Mouse (Mus musculus): ENCODE measurements around the gene Zbp1. TPM values are rescaled to one million over a fixed set of nuclear protein-coding genes. Genes with fewer than 3 reads are reported as not detected.

The Zbp1 gene
- total RNA-seq, 2 experiments from 2014 or later, result 0.12 TPM; not detected in 1

GRCm38 (mm10) chr2:173185282-173185681 lies 33.4 kb downstream of the Zbp1 start:
- DNase-seq (ENCODE audit: extremely low spot score in 1 of 2, low spot score in 2 of 2), result no peak

GRCm38 (mm10) chr2:173184475-173185080 lies 34.1 kb downstream of the Zbp1 start:
- DNase-seq (ENCODE audit: extremely low spot score in 1 of 2, low spot score in 2 of 2), result no peak
- intact Hi-C loops (cut with DNase I), result loop anchor here (1.0 to 10.0 kb wide), 3 partner anchors 77 to 1720 kb away; partner anchors contain the start of gene Gnas

More at GRCm38 (mm10) chr2:173185282-173185681, 33.4 kb downstream of the Zbp1 start:
- intact Hi-C loops (cut with DNase I), result loop anchor here (10.0 kb wide), 2 partner anchors 1100 to 1720 kb away; partner anchors contain the start of gene Gnas

GRCm38 (mm10) chr2:173183836-173184460 lies 34.8 kb downstream of the Zbp1 start:
- peak in 1 of 2 experiments; percentile 63 for DNase-seq (ENCODE audit: extremely low spot score in 1 of 2, low spot score in 2 of 2)
- intact Hi-C loops (cut with DNase I), result loop anchor here (1.0 to 10.0 kb wide), 3 partner anchors 77 to 1721 kb away; partner anchors contain the start of gene Gnas

- intact Hi-C loops (cut with DNase I), result loop anchor here (10.0 kb wide), 2 partner anchors 1101 to 1721 kb away; partner anchors contain the start of gene Gnas
- DNase-seq (ENCODE audit: extremely low spot score in 1 of 2, low spot score in 2 of 2), result no peak
Observed at GRCm38 (mm10) chr2:173183311-173183710, 35.4 kb downstream of the Zbp1 start.

- intact Hi-C loops (cut with DNase I), result loop anchor here (10.0 kb wide), 2 partner anchors 1102 to 1722 kb away; partner anchors contain the start of gene Gnas
- DNase-seq (ENCODE audit: extremely low spot score in 1 of 2, low spot score in 2 of 2), result no peak
Observed at GRCm38 (mm10) chr2:173182796-173183195, 35.9 kb downstream of the Zbp1 start.

- intact Hi-C loops (cut with DNase I), result loop anchor here (10.0 kb wide), 2 partner anchors 1103 to 1723 kb away; partner anchors contain the start of gene Gnas
- no peak for DNase-seq (ENCODE audit: extremely low spot score in 1 of 2, low spot score in 2 of 2)
Observed at GRCm38 (mm10) chr2:173181901-173182300, 36.8 kb downstream of the Zbp1 start.

- intact Hi-C loops (cut with DNase I), result loop anchor here (10.0 kb wide), 2 partner anchors 1103 to 1723 kb away; partner anchors contain the start of gene Gnas
- peak in 1 of 2 experiments; percentile 14 for DNase-seq (ENCODE audit: extremely low spot score in 1 of 2, low spot score in 2 of 2)
Observed at GRCm38 (mm10) chr2:173181486-173181885, 37.2 kb downstream of the Zbp1 start.

- DNase-seq (ENCODE audit: extremely low spot score in 1 of 2, low spot score in 2 of 2), result no peak
- intact Hi-C loops (cut with DNase I), result loop anchor here (10.0 kb wide), 2 partner anchors 1104 to 1724 kb away; partner anchors contain the start of gene Gnas
Observed at GRCm38 (mm10) chr2:173180721-173181388, 37.9 kb downstream of the Zbp1 start.

GRCm38 (mm10) chr2:173180026-173180425 lies 38.7 kb downstream of the Zbp1 start:
- DNase-seq (ENCODE audit: extremely low spot score in 1 of 2, low spot score in 2 of 2), result no peak
- intact Hi-C loops (cut with DNase I), result loop anchor here (10.0 kb wide), 2 partner anchors 1105 to 1725 kb away; partner anchors contain the start of gene Gnas

- DNase-seq (ENCODE audit: extremely low spot score in 1 of 2, low spot score in 2 of 2), result no peak
- intact Hi-C loops (cut with DNase I), result no loop called here
Observed at GRCm38 (mm10) chr2:173179046-173179445, 39.7 kb downstream of the Zbp1 start.

GRCm38 (mm10) chr2:173177951-173178350 lies 40.8 kb downstream of the Zbp1 start:
- intact Hi-C loops (cut with DNase I), result no loop called here
- DNase-seq (ENCODE audit: extremely low spot score in 1 of 2, low spot score in 2 of 2), result no peak

GRCm38 (mm10) chr2:173177481-173177880 lies 41.2 kb downstream of the Zbp1 start:
- DNase-seq (ENCODE audit: extremely low spot score in 1 of 2, low spot score in 2 of 2), result no peak

GRCm38 (mm10) chr2:173175703-173176102 lies 43.0 kb downstream of the Zbp1 start:
- no peak for DNase-seq (ENCODE audit: extremely low spot score in 1 of 2, low spot score in 2 of 2)
- intact Hi-C loops (cut with DNase I), result no loop called here

More at GRCm38 (mm10) chr2:173177481-173177880, 41.2 kb downstream of the Zbp1 start:
- intact Hi-C loops (cut with DNase I), result no loop called here

GRCm38 (mm10) chr2:173174569-173174968 lies 44.2 kb downstream of the Zbp1 start:
- peak in 1 of 2 experiments; percentile 10 for DNase-seq (ENCODE audit: extremely low spot score in 1 of 2, low spot score in 2 of 2)
- intact Hi-C loops (cut with DNase I), result no loop called here

GRCm38 (mm10) chr2:173173521-173174511 lies 44.9 kb downstream of the Zbp1 start:
- intact Hi-C loops (cut with DNase I), result no loop called here
- peak; percentile 73 to 83 for DNase-seq (ENCODE audit: extremely low spot score in 1 of 2, low spot score in 2 of 2)

- peak in 1 of 2 experiments; percentile 42 for DNase-seq (ENCODE audit: extremely low spot score in 1 of 2, low spot score in 2 of 2)
- intact Hi-C loops (cut with DNase I), result no loop called here
Observed at GRCm38 (mm10) chr2:173173008-173173407, 45.7 kb downstream of the Zbp1 start.

GRCm38 (mm10) chr2:173172386-173172785 lies 46.3 kb downstream of the Zbp1 start:
- intact Hi-C loops (cut with DNase I), result no loop called here
- DNase-seq (ENCODE audit: extremely low spot score in 1 of 2, low spot score in 2 of 2), result no peak

- no peak for DNase-seq (ENCODE audit: extremely low spot score in 1 of 2, low spot score in 2 of 2)
- intact Hi-C loops (cut with DNase I), result no loop called here
Observed at GRCm38 (mm10) chr2:173171956-173172355, 46.8 kb downstream of the Zbp1 start.
